In the genomic region with DNA sequence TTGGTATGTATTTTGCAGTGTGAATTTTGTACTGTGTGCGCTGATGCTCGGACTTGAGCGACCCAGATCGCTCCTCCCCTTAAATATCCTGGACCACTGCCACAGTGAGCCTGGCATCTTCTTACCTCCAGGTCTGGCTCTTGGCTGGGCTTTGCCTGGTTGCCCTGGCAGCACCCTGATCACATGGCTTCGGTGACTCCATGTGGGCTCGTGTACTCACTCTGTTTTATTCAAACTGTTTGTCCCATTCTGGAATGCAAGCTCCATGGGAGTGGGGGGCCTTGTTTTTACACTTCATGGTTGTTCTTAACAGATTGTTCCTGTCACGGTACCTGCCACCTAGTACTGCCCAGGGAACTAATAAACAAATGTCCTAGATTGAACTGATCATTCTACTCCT, we compare ENCODE assay signal across 10 mouse cellular contexts. TPM values are rescaled to one million over a fixed set of nuclear protein-coding genes. Genes with fewer than 3 reads are reported as not detected.
DNase-seq lines count a peak whose midpoint lies in the region; ATAC-seq and TF ChIP-seq lines count a peak whose summit lies in the region.
"Had no signal": no experiment of that assay in that cellular context is flagged by ENCODE, and none has a peak within 500 bp of the region (broad histone marks: within the 10 kb centered on the region; RNA-seq: fewer than 3 reads in every experiment).

No protein-coding gene starts in this region.

- intact Hi-C loops in heart, postnatal 25 days (cut with DNase I) = no loop called here

- peak overlapping the region; percentile 53 for H3K27ac ChIP-seq in kidney, adult 2 months (ENCODE audit: insufficient read depth, low read depth, low read length)
- H3K27ac ChIP-seq in neural tube, embryonic 15.5 days (replicated peaks) = no peak overlapping the region
- no peak overlapping the region for H3K27ac ChIP-seq in limb, embryonic 10.5 days

- H3K4me3 ChIP-seq in kidney, adult 2 months (ENCODE audit: insufficient read depth, low read depth, low read length) = no peak overlapping the region
- H3K4me3 ChIP-seq in neural tube, embryonic 15.5 days (replicated peaks) = no peak overlapping the region
- H3K4me3 ChIP-seq in limb, embryonic 10.5 days = no peak overlapping the region
- H3K4me3 ChIP-seq: lung, embryonic 15.5 days had no signal

- H3K36me3 ChIP-seq in kidney, adult 2 months (ENCODE audit: control insufficient read depth, insufficient read depth, low read length) = no peaks in the 10 kb centered on the region
- no peaks in the 10 kb centered on the region for H3K36me3 ChIP-seq in neural tube, embryonic 15.5 days
- no peaks in the 10 kb centered on the region for H3K36me3 ChIP-seq in limb, embryonic 10.5 days
- H3K36me3 ChIP-seq: lung, embryonic 15.5 days had no signal

- H3K27me3 ChIP-seq in kidney, adult 2 months (replicated peaks; ENCODE audit: control insufficient read depth, insufficient read depth, low read length) = no peaks in the 10 kb centered on the region
- no peaks in the 10 kb centered on the region for H3K27me3 ChIP-seq in neural tube, embryonic 15.5 days (replicated peaks)
- peaks cover 10% of the 10 kb centered on the region; the same call in 1 of the 2 replicates for H3K27me3 ChIP-seq in limb, embryonic 10.5 days (ENCODE audit: low read depth, poor library complexity, severe bottlenecking)
- H3K27me3 ChIP-seq: lung, embryonic 15.5 days had no signal

- peak; percentile 81 to 84 for DNase-seq in heart, adult 18-20 months
- no peak for DNase-seq in heart, postnatal 25 days (ENCODE audit: low spot score)
- DNase-seq in 3134 (ENCODE audit: extremely low read depth, insufficient read length, low spot score) = peak; percentile 50
- peak; percentile 45 for DNase-seq in brain, adult 2 months (ENCODE audit: low read depth, low spot score)
- peak; percentile 95 for DNase-seq in kidney, adult 2 months
- no peak for DNase-seq in limb, embryonic 10.5 days (ENCODE audit: low spot score)
- no peak for DNase-seq in yolk sac, embryonic 10.5 days (ENCODE audit: low spot score)
- DNase-seq: thymus, postnatal 25 days had no signal

- H3K9ac ChIP-seq in neural tube, embryonic 15.5 days (replicated peaks) = no peak overlapping the region
- H3K9ac ChIP-seq: lung, embryonic 15.5 days had no signal

- no peaks in the 10 kb centered on the region for H3K9me3 ChIP-seq in neural tube, embryonic 15.5 days (replicated peaks)
- H3K9me3 ChIP-seq in limb, embryonic 10.5 days (replicated peaks) = no peaks in the 10 kb centered on the region
- H3K9me3 ChIP-seq: lung, embryonic 15.5 days had no signal

- no peak for TF ChIP-seq POLR2A in kidney, adult 2 months (IDR thresholded peaks at IDR 0.05; ENCODE audit: low read depth, low read length)

- ATAC-seq in neural tube, embryonic 15.5 days (ENCODE audit: low FRiP score) = no peak

- peaks cover 27% of the 10 kb centered on the region; the same call in 1 of the 2 replicates for H3K4me1 ChIP-seq in kidney, adult 2 months (ENCODE audit: control insufficient read depth, insufficient read depth, low read length)
- H3K4me1 ChIP-seq in neural tube, embryonic 15.5 days = peaks cover 32% of the 10 kb centered on the region
- peaks cover 29% of the 10 kb centered on the region for H3K4me1 ChIP-seq in limb, embryonic 10.5 days

- no peak overlapping the region for H3K4me2 ChIP-seq in neural tube, embryonic 15.5 days

- TF ChIP-seq CTCF in kidney, adult 2 months (conservative IDR thresholded peaks at IDR 0.05; ENCODE audit: insufficient read depth, insufficient read length, low read depth, low read length) = no peak

- WGBS in kidney, adult 2 months = 32% methylated on average over 7 of the region's 7 CpGs
- WGBS in neural tube, embryonic 15.5 days = 65% methylated on average over 7 of the region's 7 CpGs
- WGBS in limb, embryonic 10.5 days = 78% methylated on average over 7 of the region's 7 CpGs

RNA-seq across cellular contexts. Expression of gene Slc25a33, which starts 1.3 kb away (rescaled TPM):
- total RNA-seq in heart, adult 18-20 months (2021) = 10 to 100 TPM; 22.7 to 25.7 TPM
- 10 to 100 TPM; 22.5 to 30.5 TPM for total RNA-seq in heart, postnatal 25 days (2021)
- polyA plus RNA-seq in kidney, adult 2 months (2012; rRNA removed) = 16.8 and 18.3 TPM in 2 replicates
- 35.8 and 46.3 TPM in 2 replicates for polyA plus RNA-seq in neural tube, embryonic 15.5 days (2015; fragmentation: Nextera tagmentation; extraction: Ambion mirVana)
- 24.5 and 25.4 TPM in 2 replicates for polyA plus RNA-seq in limb, embryonic 10.5 days (2016; fragmentation: Nextera tagmentation; extraction: Ambion mirVana)

RNA-seq across cellular contexts. Expression of gene Tmem201, which starts 37.5 kb away (rescaled TPM):
- total RNA-seq in heart, adult 18-20 months (2021) = 10 to 100 TPM; 85.2 to 90.5 TPM
- total RNA-seq in heart, postnatal 25 days (2021) = 10 to 100 TPM; 82.3 to 89.7 TPM
- polyA plus RNA-seq in kidney, adult 2 months (2012; rRNA removed) = 34.2 and 37.5 TPM in 2 replicates
- polyA plus RNA-seq in neural tube, embryonic 15.5 days (2015; fragmentation: Nextera tagmentation; extraction: Ambion mirVana) = 45.2 and 48.5 TPM in 2 replicates
- 50.7 and 52.1 TPM in 2 replicates for polyA plus RNA-seq in limb, embryonic 10.5 days (2016; fragmentation: Nextera tagmentation; extraction: Ambion mirVana)

Comparison
In these comparisons a context has a peak if more than half of its experiments do, and no peak if none do; other contexts are left out.
1. DNase-seq: peak in heart, adult 18-20 months (2 of 2), 3134 (single experiment), brain, adult 2 months (single experiment) and kidney, adult 2 months (single experiment); none in heart, postnatal 25 days (single experiment), limb, embryonic 10.5 days (single experiment) and yolk sac, embryonic 10.5 days (single experiment).